Mouse (Mus musculus): ENCODE results near the gene Ly6g6d. TPM values are rescaled to one million over a fixed set of nuclear protein-coding genes. Genes with fewer than 3 reads are reported as not detected.

Ly6g6d gene
- total RNA-seq, 2 experiments from 2014 or later: 0.53 to 0.78 TPM

- intact Hi-C loops (cut with DNase I): loop anchor here (5.0 kb wide), 1 partner anchor 54 kb away; no protein-coding TSS in a partner anchor
- no peak for DNase-seq (ENCODE audit: low spot score)
These were observed 1.2 kb downstream of the Ly6g6d start, which contains the start of gene Ly6g6e for GRCm38 (mm10) chr17:35076507-35077176. TSS of gene Ly6g6e (plus strand) at chr17:35076902.

- DNase-seq (ENCODE audit: low spot score): no peak
- intact Hi-C loops (cut with DNase I): no loop called here
These were observed 3.8 kb downstream of the Ly6g6d start for GRCm38 (mm10) chr17:35074097-35074496.

GRCm38 (mm10) chr17:35071454-35071853 is 6.4 kb downstream of the Ly6g6d start:
- DNase-seq (ENCODE audit: low spot score): no peak
- intact Hi-C loops (cut with DNase I): no loop called here

- DNase-seq (ENCODE audit: low spot score): no peak
- intact Hi-C loops (cut with DNase I): no loop called here
These were observed 7.2 kb downstream of the Ly6g6d start for GRCm38 (mm10) chr17:35070556-35071229.

GRCm38 (mm10) chr17:35068213-35068914 is 9.5 kb downstream of the Ly6g6d start:
- intact Hi-C loops (cut with DNase I): no loop called here
- no peak for DNase-seq (ENCODE audit: low spot score)

GRCm38 (mm10) chr17:35066084-35066483 is 11.8 kb downstream of the Ly6g6d start, which contains the start of gene Mpig6b:
TSS of gene Mpig6b (minus strand) at chr17:35066184.
- no peak for DNase-seq (ENCODE audit: low spot score)
- intact Hi-C loops (cut with DNase I): no loop called here

- no peak for DNase-seq (ENCODE audit: low spot score)
- intact Hi-C loops (cut with DNase I): no loop called here
These were observed 12.6 kb downstream of the Ly6g6d start, which contains the start of gene Ly6g6c for GRCm38 (mm10) chr17:35064951-35065947. TSS of gene Ly6g6c (plus strand) at chr17:35065388.

- intact Hi-C loops (cut with DNase I): no loop called here
- DNase-seq (ENCODE audit: low spot score): no peak
These were observed 13.4 kb downstream of the Ly6g6d start for GRCm38 (mm10) chr17:35064378-35064877.

- DNase-seq (ENCODE audit: low spot score): no peak
- intact Hi-C loops (cut with DNase I): no loop called here
These were observed 14.4 kb downstream of the Ly6g6d start for GRCm38 (mm10) chr17:35063466-35063865.

GRCm38 (mm10) chr17:35061299-35061698 is 16.6 kb downstream of the Ly6g6d start:
- no peak for DNase-seq (ENCODE audit: low spot score)
- intact Hi-C loops (cut with DNase I): no loop called here

GRCm38 (mm10) chr17:35060737-35061297 is 17.0 kb downstream of the Ly6g6d start:
- DNase-seq (ENCODE audit: low spot score): no peak

GRCm38 (mm10) chr17:35060071-35060470 is 17.8 kb downstream of the Ly6g6d start:
- intact Hi-C loops (cut with DNase I): no loop called here
- no peak for DNase-seq (ENCODE audit: low spot score)

More at GRCm38 (mm10) chr17:35060737-35061297, 17.0 kb downstream of the Ly6g6d start:
- intact Hi-C loops (cut with DNase I): no loop called here

GRCm38 (mm10) chr17:35058911-35059892 is 18.7 kb downstream of the Ly6g6d start, which contains the start of gene Ddah2:
TSS of gene Ddah2 (plus strand) at chr17:35059035.
- intact Hi-C loops (cut with DNase I): loop anchor here (1.0 kb wide), 1 partner anchor 38 kb away; no protein-coding TSS in a partner anchor
- peak; percentile 89 for DNase-seq (ENCODE audit: low spot score)

GRCm38 (mm10) chr17:35058316-35058715 is 19.5 kb downstream of the Ly6g6d start:
- DNase-seq (ENCODE audit: low spot score): no peak
- intact Hi-C loops (cut with DNase I): no loop called here

GRCm38 (mm10) chr17:35057090-35057489 is 20.8 kb downstream of the Ly6g6d start:
- intact Hi-C loops (cut with DNase I): no loop called here
- DNase-seq (ENCODE audit: low spot score): no peak

- intact Hi-C loops (cut with DNase I): no loop called here
These were observed 22.0 kb downstream of the Ly6g6d start for GRCm38 (mm10) chr17:35055691-35056495.

GRCm38 (mm10) chr17:35052271-35052798 is 25.5 kb downstream of the Ly6g6d start:
- intact Hi-C loops (cut with DNase I): no loop called here
- no peak for DNase-seq (ENCODE audit: low spot score)

More at GRCm38 (mm10) chr17:35055691-35056495, 22.0 kb downstream of the Ly6g6d start:
- no peak for DNase-seq (ENCODE audit: low spot score)

All from heart, postnatal 25 days (tissue).